Mouse (Mus musculus) ES-Bruce4 (cell line): ENCODE measurements around the gene Akap2.

Experiments used
- CTCF ChIP-seq: IDR thresholded peaks from one replicate; pipeline ENCODE4 v1.8.1; 2011; ENCODE audit warnings: low read depth, low read length
- POLR2A ChIP-seq: IDR thresholded peaks from one replicate; pipeline ENCODE4 v1.8.1; 2011; ENCODE audit warnings: low read length; ENCODE audit not compliant: insufficient read depth

GRCm38 (mm10) chr4:57722296-57722695, 4.8 kb downstream of the Akap2 start:
- TF ChIP-seq CTCF (no peak), POLR2A (no peak)
